Mouse (Mus musculus) lung, postnatal 25 days (tissue): ENCODE measurements around the gene Gm10778.
"Not testable (repeated sequence)": the region's sequence is repeated elsewhere in the genome, so short reads cannot be mapped to it uniquely, and the experiment has no call there.

ENCODE experiments used
- DNase-seq: peaks from one replicate; pipeline ENCODE4 v3.0.0; 2022; ENCODE audit warnings: low spot score

The Gm10778 gene

DNA sequence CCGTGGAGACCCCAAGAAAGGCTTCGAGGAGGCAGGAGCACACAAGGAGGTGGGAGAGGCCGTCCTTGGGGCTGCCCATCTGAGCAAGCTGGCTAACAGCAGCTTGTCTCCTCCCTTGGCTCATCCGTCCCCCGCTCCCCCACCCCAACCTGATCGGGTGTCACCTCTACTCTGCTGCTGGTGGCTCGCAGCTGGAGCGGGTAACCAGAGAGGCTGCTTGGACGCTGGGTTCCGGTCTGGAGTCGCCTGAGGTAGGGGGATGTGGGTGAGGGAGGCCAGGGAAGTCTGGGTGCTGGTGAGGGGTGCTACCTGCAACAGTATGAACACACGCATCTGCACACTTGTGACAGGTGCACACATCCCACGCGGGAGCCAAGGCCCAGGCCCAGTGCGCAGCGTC, 20.5 kb upstream of the Gm10778 start, which contains the start of gene Ankrd24:
Ankrd24 (plus strand) TSS at position 151 of the 400 bp plus-strand sequence.
- DNase-seq: no peak

- DNase-seq: peak; percentile 87
Measured at GRCm38 (mm10) chr10:81633253-81634099, 15.4 kb upstream of the Gm10778 start.

DNA sequence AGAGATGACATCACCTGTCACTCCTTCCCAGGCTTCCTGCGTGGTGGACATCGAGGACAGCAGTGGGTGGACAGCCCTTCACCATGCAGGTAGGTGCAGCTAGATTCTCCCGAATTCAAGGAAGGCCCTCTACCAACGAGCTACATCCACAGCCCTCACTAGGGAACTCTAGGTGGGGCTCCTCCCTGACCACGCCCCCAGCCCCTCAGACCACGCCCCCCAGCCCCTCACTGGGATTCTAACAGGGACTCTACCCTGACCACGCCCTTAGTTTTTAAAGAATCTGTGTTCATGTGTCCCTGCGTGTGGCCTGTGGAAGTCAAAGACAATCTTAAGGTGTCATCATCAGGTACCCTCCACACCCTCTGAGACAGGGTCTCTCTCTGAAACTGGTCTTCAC, 12.5 kb upstream of the Gm10778 start:
- DNase-seq: no peak

- DNase-seq: no peak
Measured at GRCm38 (mm10) chr10:81638101-81638500, 10.8 kb upstream of the Gm10778 start.

- DNase-seq: not testable (repeated sequence)
Measured at GRCm38 (mm10) chr10:81640825-81641224, 8.0 kb upstream of the Gm10778 start.

DNA sequence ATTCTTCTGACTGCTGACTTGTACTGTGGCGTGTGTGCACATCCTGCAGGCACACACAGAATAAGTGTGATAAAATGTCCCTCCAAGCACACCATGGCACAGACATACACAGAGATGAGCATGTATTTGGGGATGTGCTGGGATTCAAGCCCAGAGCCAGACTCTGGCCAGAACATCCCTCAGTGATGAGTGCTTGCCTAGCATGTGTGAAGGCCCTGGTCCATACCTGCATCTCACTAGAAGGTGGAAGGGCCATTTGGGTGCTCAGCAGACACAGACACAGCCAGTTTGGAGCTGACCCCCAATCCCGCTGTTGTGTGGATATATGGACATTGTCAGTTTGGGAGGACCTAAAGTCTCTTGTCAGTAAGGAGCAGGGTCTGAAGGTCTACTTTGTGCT, 7.3 kb upstream of the Gm10778 start:
- DNase-seq: no peak

DNA sequence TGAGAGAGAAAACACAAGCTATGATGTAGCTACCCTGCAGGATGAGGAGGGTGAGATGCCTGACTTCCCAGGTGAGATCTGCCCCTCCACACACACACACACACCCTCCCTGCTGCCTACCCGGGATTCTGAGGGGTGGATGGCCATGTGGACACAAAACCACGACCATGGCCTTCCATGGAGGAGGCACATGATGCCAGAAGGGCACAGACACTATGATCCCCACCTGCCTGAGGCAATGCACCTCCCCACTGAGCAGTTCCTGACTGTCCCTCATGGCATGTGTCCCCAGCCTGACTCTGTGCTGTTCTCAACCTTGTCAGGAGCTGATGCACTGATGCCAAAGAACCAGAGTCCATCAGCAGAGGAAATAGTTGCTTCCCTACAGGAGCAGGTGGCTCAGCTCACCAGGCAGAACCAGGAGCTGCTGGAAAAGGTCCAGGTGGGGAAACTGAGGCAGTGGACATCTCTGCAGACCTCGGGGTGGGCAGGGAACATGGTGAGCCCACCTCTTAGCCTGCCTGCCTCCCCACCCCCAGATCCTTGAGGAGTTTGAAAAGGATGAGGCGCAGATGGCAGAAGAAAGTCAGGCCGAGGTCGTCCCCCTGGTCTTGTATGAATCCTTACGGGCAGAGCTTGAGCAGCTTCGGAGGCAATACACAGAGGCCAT, 6.7 kb upstream of the Gm10778 start:
- DNase-seq: no peak

GRCm38 (mm10) chr10:81642648-81643448, 6.0 kb upstream of the Gm10778 start:
- DNase-seq: no peak

GRCm38 (mm10) chr10:81643449-81644055, 5.3 kb upstream of the Gm10778 start:
- peak; percentile 95 for DNase-seq

DNA sequence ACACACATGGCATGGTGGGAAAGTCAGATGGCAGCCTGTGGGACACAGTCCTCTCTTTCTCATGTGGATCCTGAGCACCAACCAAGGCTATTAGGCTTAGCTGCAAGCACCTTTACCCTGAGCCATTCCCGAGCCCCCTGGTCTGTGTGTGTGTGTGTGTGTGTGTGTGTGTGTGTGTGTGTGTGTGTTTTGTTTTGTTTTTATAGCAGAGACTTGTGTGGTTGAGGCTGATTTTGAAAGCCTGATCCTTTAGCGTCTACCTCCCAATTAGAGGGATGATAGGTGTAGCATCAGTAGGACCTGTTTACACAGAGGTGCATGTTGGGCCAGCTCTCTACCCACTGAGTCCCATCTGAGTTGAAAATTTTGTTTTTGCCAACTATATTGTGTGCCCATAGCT, 4.7 kb upstream of the Gm10778 start:
- no peak for DNase-seq

GRCm38 (mm10) chr10:81644716-81645115, 4.1 kb upstream of the Gm10778 start:
- no peak for DNase-seq

- DNase-seq: no peak
Measured at GRCm38 (mm10) chr10:81645391-81645790, 3.5 kb upstream of the Gm10778 start.

DNA sequence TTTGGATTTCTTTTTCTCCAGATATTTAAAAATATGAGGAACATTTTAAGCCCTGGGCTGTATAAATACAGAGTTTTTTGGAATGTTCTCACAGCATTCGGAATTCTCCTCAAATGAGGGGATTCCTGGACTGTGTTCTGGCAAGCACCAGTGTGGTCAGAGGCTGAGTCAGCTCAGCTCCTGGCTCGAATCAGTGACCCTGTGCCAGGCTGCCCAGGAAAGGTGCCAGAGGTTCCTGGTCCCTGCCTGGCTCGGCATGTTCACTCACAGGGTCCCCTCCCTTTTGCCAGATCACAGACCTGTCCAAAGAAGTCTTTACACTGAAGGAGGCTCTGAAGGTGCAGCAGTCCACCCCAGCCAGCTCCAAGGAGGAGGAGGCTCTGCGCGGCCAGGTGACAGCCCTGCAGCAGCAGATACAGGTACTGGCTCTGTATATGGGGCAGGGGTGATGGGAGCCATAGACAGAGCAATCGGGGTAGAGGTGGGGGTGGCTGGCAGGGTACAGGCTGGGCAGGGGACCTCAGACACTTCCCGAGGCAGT, 2.8 kb upstream of the Gm10778 start:
- no peak for DNase-seq

- DNase-seq: no peak
Measured at GRCm38 (mm10) chr10:81655178-81655577, 6.3 kb downstream of the Gm10778 start.

DNA sequence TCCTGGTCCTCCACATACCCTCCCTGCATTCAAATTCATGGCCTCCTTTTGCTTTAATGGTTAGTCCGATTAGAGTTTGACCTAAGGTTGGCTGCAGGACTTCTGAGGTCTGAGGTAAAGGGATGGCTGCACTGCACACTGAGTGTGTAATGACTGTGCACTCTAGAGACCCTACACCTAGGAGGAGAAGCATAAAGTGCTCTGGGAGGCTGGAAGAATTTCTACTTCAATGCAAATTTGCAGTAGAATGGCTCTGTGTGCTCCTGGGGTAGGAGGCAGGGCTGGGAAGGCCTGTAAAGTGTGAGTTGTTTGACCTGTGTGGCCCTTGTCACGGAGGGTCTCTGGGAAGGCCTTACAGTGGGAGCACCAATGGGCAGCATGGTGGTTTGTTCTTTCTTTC, 7.3 kb downstream of the Gm10778 start:
- DNase-seq: no peak

DNA sequence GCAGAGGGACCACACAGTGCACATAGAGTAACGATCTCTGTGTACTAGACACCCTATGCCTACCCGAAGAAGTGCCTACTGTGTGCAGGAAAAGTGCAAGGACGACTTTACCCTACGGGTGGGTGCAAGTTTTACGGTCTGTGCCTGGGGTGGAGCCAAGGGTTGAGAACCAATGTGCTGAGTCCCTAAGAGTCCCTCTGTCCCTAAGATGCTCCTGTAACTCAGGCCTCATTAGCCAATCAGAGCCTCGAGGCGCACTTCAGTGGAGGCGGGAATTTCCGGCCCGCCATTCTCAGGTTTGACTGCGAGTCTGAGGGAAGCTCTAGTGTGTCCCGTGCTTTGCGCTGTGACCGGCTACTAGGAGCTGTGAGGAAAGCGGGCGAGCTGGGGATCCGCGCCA, 38.3 kb downstream of the Gm10778 start:
- DNase-seq: not testable (repeated sequence)

DNA sequence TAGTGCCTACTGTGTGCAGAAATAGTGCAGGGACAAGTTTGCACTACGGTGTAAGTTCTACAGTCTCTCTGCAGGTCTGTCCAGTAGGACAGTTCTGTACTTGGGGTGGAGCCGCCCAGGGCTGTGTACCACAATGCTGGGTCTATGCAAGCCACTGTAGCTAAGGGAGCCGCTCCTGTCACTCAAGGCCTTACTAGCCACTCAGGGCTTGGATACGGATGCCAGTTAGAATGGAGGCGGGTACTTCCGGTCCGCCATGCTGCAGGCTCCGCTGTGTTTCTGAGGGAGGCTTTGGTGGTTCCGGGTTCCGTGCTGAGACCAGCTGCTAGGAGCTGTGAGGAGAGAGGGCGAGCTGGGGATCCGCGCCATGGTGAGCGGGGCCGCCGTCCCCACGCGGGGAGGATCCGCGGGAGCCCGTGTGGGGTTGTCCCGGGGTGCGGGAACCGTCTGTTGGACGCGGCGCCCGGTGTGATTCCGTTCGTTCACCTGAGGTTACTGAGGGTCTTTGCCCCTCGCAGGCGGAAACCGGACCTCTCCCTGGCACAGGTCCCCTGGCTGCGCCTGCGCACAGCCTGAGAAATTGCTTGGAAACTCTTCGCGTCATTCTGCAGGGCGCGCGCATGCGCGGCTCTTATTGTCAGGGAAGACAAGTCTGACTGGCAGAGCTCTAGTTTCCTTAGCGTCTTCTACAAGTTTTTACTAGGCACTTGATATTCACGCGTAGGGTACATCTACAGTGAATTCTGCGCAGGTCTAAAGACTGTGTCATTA, 55.9 kb downstream of the Gm10778 start, which contains the start of gene Zfp433:
Zfp433 (plus strand) TSS at position 295 of the 771 bp plus-strand sequence.
- DNase-seq: not testable (repeated sequence)
